Mouse (Mus musculus) liver, embryonic 16.5 days (tissue): ENCODE measurements around the gene Batf2. TPM values are rescaled to one million over a fixed set of nuclear protein-coding genes. Genes with fewer than 3 reads are reported as not detected.

ENCODE experiments used
- ATAC-seq: fragments of 200-750 bp; cut with Nextera tagmentation; 2 replicates; pipeline ENCODE4 v1.8.0; 2017; ENCODE audit warnings: low read depth, mild to moderate bottlenecking, moderate number of reproducible peaks, moderate library complexity
- H3K27ac ChIP-seq: fragments of 300-500 bp; sonication (generic); 2 replicates; pipeline ENCODE4 v1.5.1; 2014; ENCODE audit warnings: mild to moderate bottlenecking, low read length
- H3K27me3 ChIP-seq: fragments of 300-500 bp; sonication (generic); 2 replicates; pipeline ENCODE4 v1.6.1; 2014; ENCODE audit warnings: low read depth, low read length, mixed read lengths; ENCODE audit not compliant: control insufficient read depth, insufficient read depth
- H3K36me3 ChIP-seq: fragments of 300-500 bp; sonication (generic); 2 replicates; pipeline ENCODE4 v1.6.1; 2014; ENCODE audit warnings: mild to moderate bottlenecking; ENCODE audit not compliant: control insufficient read depth, insufficient read depth
- H3K4me1 ChIP-seq: fragments of 300-500 bp; sonication (generic); 2 replicates; pipeline ENCODE4 v1.6.1; 2014; ENCODE audit warnings: low read depth, low read length, mixed read lengths; ENCODE audit not compliant: control insufficient read depth
- H3K4me2 ChIP-seq: fragments of 300-500 bp; sonication (generic); 2 replicates; pipeline ENCODE4 v1.6.1; 2014; ENCODE audit warnings: low read depth, low read length, mixed read lengths
- H3K4me3 ChIP-seq: fragments of 300-500 bp; sonication (generic); 2 replicates; pipeline ENCODE4 v1.5.1; 2014; ENCODE audit warnings: low read depth, mild to moderate bottlenecking, low read length
- H3K9ac ChIP-seq: fragments of 300-500 bp; sonication (generic); 2 replicates; pipeline ENCODE4 v1.6.1; 2014; ENCODE audit warnings: low read depth, low read length
- H3K9me3 ChIP-seq: fragments of 300-500 bp; sonication (generic); replicated peaks from 2 replicates; pipeline ENCODE4 v1.6.1; 2016; ENCODE audit warnings: low read length; ENCODE audit not compliant: control insufficient read depth
- WGBS: fragments of 180-500 bp; shearing (Covaris S2); extraction: QIAGEN DNeasy Blood & Tissue Kit; methylation state at CpG from one replicate; pipeline ENCODE4 v1.1.7; 2014; ENCODE audit not compliant: insufficient replicate concordance; 5-methylcytosine and 5-hydroxymethylcytosine counted together
- polyA plus RNA-seq: library from polyadenylated mRNA; unstranded; fragments of >200 nt; fragmentation: Nextera tagmentation; extraction: Ambion mirVana; gene quantifications from 2 replicates; pipeline ENCODE4 v1.2.1, GENCODE M21; 2015

Batf2 gene
- polyA plus RNA-seq, 1 experiment from 2014 or later, result 0.66 TPM

- Histone ChIP-seq H3K4me1 (no peaks in the 10 kb centered on the region), H3K9ac (no peak overlapping the region), H3K9me3 (no peaks in the 10 kb centered on the region), H3K27ac (no peak overlapping the region), H3K27me3 (no peaks in the 10 kb centered on the region), H3K36me3 (no peaks in the 10 kb centered on the region), H3K4me2 (no peak overlapping the region), H3K4me3 (no peak overlapping the region)
- ATAC-seq, result no peak
- WGBS, result 68% methylated on average over 4 of the region's 6 CpGs
These were observed 38.0 kb downstream of the Batf2 start for GRCm38 (mm10) chr19:6178775-6179174.

- no peaks in the 10 kb centered on the region for H3K9me3 ChIP-seq
These were observed 40.8 kb downstream of the Batf2 start for GRCm38 (mm10) chr19:6181629-6182028.

DNA sequence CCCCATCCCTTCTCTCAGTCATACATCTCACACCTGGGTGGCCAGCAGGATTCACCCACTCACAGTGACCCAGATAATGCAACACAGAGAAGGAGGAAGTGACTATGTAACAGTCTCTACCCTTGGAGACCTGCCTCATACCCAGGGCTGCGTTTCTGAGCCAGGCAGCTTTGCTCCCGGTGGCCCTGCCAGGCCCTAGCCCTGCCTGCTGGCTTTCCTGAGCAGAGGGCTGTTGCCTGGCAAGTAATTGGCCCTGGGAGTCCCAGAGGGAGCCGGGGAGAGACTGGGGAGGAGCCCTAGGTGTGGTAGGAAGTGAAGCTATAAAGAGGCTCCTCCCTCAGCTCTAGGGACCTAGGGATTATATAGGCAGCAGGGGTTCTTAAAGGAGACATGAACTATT is 41.8 kb downstream of the Batf2 start:
- H3K9me3 ChIP-seq, result no peaks in the 10 kb centered on the region
- no peaks in the 10 kb centered on the region for H3K27me3 ChIP-seq
- H3K4me3 ChIP-seq, result no peak overlapping the region
- ATAC-seq, result no peak
- no peaks in the 10 kb centered on the region for H3K36me3 ChIP-seq
- H3K4me2 ChIP-seq, result no peak overlapping the region
- no peak overlapping the region for H3K9ac ChIP-seq
- no peak overlapping the region for H3K27ac ChIP-seq
- 13% methylated on average over 3 of the region's 3 CpGs for WGBS
- H3K4me1 ChIP-seq, result no peaks in the 10 kb centered on the region

More at GRCm38 (mm10) chr19:6181629-6182028, 40.8 kb downstream of the Batf2 start:
- Histone ChIP-seq H3K27ac (no peak overlapping the region), H3K4me2 (no peak overlapping the region), H3K9ac (no peak overlapping the region), H3K36me3 (no peaks in the 10 kb centered on the region), H3K4me1 (no peaks in the 10 kb centered on the region), H3K27me3 (no peaks in the 10 kb centered on the region), H3K4me3 (no peak overlapping the region)
- 12% methylated on average over 5 of the region's 5 CpGs for WGBS
- no peak for ATAC-seq

DNA sequence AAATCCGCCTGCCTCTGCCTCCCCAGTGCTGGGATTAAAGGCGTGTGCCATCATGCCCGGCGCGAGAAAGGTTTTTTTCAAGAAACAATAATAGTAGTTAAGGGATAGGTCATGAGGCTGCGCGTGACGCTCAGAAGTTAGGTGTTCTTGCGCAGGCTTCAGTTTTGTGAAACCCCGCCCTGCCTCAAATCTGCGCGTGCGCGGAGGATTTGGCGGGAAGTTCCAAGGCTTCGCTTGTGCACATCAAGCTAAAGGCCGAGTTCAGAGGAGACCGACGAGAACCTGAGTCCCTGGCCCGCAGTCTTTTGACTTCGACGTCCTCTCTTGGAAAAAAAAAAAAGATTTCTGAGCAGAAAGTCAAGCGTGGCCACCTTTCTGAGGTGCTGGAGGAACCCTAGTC is 43.3 kb downstream of the Batf2 start, which contains the start of gene Majin:
Gene Majin (plus strand): TSS at position 258 of the 400 bp plus-strand sequence.
- Histone ChIP-seq H3K4me1 (no peaks in the 10 kb centered on the region), H3K9ac (no peak within 1 kb of the TSS), H3K4me3 (no peak within 1 kb of the TSS), H3K9me3 (no peaks in the 10 kb centered on the region), H3K27me3 (no peaks in the 10 kb centered on the region), H3K27ac (no peak within 1 kb of the TSS), H3K4me2 (no peak within 1 kb of the TSS), H3K36me3 (no peaks in the 10 kb centered on the region)
- ATAC-seq, result no peak
- 75% methylated on average over 23 of the region's 23 CpGs for WGBS

- H3K9ac ChIP-seq, result no peak overlapping the region
- no peak for ATAC-seq
- H3K36me3 ChIP-seq, result no peaks in the 10 kb centered on the region
- no peaks in the 10 kb centered on the region for H3K9me3 ChIP-seq
- no peaks in the 10 kb centered on the region for H3K27me3 ChIP-seq
- no peak overlapping the region for H3K4me3 ChIP-seq
- 56% methylated on average over 2 of the region's 2 CpGs for WGBS
- H3K4me2 ChIP-seq, result no peak overlapping the region
- no peak overlapping the region for H3K27ac ChIP-seq
- H3K4me1 ChIP-seq, result no peaks in the 10 kb centered on the region
These were observed 63.5 kb downstream of the Batf2 start for GRCm38 (mm10) chr19:6204265-6204664.

GRCm38 (mm10) chr19:6206716-6207115 is 65.9 kb downstream of the Batf2 start:
- H3K4me1 ChIP-seq, result no peaks in the 10 kb centered on the region
- no peaks in the 10 kb centered on the region for H3K36me3 ChIP-seq
- H3K27me3 ChIP-seq, result no peaks in the 10 kb centered on the region
- H3K9me3 ChIP-seq, result no peaks in the 10 kb centered on the region
- ATAC-seq, result no peak
- H3K4me2 ChIP-seq, result no peak overlapping the region
- 63% methylated on average over 5 of the region's 5 CpGs for WGBS
- H3K9ac ChIP-seq, result no peak overlapping the region
- no peak overlapping the region for H3K27ac ChIP-seq
- no peak overlapping the region for H3K4me3 ChIP-seq

GRCm38 (mm10) chr19:6216046-6216705 is 75.4 kb downstream of the Batf2 start:
- Histone ChIP-seq H3K27me3 (no peaks in the 10 kb centered on the region), H3K36me3 (no peaks in the 10 kb centered on the region), H3K4me3 (no peak overlapping the region), H3K27ac (no peak overlapping the region), H3K4me1 (no peaks in the 10 kb centered on the region), H3K9ac (no peak overlapping the region), H3K9me3 (no peaks in the 10 kb centered on the region), H3K4me2 (no peak overlapping the region)
- 45% methylated on average over 6 of the region's 6 CpGs for WGBS
- ATAC-seq, result no peak

DNA sequence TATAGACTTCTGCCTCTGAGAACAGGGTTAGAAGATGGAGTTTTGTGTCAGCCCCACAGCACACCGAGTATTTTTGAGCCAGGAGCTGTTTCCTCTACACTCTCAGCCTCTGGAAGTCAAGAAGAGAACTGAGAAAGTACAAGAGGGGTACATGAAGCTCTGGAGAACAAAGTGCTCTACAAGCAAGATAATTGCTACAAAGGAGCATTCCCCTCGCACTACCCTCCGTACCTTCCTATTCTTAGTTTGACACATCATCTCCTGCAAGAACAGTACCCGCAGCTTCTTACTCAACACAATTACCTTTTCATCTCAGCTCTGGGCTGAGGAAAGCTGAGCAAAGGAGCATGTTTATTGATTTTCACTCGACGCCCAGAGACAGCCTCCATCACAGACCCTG is 77.8 kb downstream of the Batf2 start:
- Histone ChIP-seq H3K27me3 (no peaks in the 10 kb centered on the region), H3K4me1 (no peaks in the 10 kb centered on the region), H3K9ac (no peak overlapping the region), H3K4me3 (no peak overlapping the region), H3K36me3 (no peaks in the 10 kb centered on the region), H3K9me3 (no peaks in the 10 kb centered on the region), H3K27ac (no peak overlapping the region), H3K4me2 (no peak overlapping the region)
- no peak for ATAC-seq
- WGBS, result 59% methylated on average over 6 of the region's 6 CpGs
